Mouse (Mus musculus) forelimb bud, embryonic 11.5 days (tissue): ENCODE data around the gene Irak2.
A peak's percentile ranks its signal among the peaks of the same experiment; 100 is the strongest.
"Not testable (repeated sequence)": the region's sequence is repeated elsewhere in the genome, so short reads cannot be mapped to it uniquely, and the experiment has no call there.

ENCODE experiments used
- DNase-seq: peaks from one replicate; pipeline ENCODE4 v3.0.0-alpha.2; 2012; ENCODE audit warnings: low read depth, low spot score

The Irak2 gene

GRCm38 (mm10) chr6:113667611-113668122, 29.4 kb downstream of the Irak2 start:
- DNase-seq: no peak

DNA sequence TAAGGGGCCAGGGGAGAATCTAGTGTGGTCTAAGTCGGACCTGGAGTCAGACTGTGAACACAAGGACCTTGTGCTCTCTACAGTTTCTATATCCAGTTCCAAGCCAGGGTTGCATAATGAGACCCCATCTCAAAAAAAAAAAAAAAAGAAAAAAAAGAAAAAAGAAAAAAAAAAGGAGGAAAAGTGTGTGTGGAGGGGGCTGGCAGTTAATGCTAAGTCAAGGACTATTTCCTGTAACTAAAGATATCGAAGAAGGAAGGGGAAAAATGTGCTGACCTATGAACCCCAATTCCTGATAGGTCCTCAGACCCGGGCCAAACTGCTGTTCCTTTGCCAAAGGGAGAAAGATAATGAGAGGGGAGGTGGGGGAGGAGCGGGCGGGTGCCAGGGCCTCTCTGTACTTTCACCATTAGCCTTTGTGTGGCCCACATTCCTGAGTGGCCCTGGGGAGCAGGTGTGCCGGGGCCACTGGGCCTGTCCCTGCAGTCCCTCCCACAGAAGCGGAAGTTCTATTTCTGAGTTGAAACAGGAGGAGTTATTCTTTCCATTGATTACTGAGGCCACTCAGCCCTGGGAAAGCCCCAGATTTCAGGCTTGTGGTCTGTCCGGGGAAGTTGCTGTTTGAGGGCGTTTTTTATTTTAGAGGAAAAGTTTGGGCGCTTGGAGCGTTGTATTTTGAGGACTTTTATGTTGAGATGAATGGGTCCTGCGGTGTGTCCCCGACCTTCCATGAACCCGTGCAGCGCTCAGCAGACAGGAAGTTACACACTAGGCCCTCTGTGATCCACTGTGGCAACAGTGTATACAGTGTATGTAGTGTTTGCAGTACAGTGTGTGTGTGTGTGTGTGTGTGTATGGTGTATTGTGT, 30.3 kb downstream of the Irak2 start:
- DNase-seq: peak; percentile 25

DNA sequence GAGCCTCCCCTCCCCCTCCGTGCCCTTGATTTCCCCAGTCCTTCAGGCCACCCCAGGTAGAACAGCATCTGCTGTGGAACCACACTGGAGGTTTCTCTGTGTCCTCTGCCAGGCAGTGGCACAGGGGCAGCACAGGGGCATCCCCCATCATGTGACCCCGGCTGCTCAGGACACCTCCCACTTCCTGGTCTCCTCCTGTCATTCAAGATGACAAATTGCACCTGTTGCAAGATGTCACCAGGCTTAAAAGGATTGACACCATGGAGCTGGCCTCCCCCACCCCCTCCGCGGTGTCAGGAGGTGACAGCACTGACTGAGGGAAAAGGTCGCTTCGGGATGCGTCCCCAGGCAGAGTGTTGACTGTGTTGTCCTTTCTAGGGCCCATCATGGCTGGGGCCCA, 31.6 kb downstream of the Irak2 start:
- DNase-seq: no peak

DNA sequence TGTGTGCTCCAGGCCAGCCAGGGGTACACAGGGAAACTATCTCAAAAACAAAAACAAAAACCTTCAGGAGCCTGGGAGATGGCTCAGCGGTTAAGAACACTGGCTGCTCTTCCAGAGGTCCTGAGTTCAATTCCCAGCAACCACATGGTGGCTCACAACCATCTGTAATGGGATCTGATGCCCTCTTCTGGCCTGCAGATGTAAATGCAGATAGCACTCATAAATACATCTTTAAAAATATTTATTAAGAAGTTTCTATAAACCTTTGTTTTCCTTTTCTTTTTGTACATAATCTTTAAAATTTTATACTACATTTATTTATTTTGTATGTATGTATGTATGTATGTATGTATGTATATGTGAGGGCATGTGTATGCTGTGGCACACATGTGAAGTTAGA, 33.8 kb downstream of the Irak2 start:
- DNase-seq: not testable (repeated sequence)

- no peak for DNase-seq
Observed at GRCm38 (mm10) chr6:113672989-113673388, 34.7 kb downstream of the Irak2 start.

DNA sequence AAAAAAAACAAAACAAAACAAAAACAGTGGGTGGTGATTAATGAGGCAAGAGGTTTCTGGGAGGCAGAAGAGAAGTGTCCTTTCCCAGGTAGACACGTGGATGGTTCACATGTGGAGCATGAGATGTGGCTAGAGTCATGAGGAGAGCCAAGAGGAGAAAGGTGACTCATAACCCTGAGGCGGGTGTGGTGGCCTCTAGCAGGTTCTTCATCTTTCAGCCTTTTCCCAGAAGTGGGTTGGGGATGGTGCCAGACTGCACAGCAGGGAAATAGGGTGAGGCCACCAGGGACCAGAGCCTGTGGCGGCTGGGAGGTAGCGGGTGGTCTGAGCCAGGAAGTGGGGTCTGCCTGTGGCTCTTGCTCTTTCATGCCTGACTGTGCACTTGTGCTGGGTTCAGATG, 37.0 kb downstream of the Irak2 start:
- no peak for DNase-seq

DNA sequence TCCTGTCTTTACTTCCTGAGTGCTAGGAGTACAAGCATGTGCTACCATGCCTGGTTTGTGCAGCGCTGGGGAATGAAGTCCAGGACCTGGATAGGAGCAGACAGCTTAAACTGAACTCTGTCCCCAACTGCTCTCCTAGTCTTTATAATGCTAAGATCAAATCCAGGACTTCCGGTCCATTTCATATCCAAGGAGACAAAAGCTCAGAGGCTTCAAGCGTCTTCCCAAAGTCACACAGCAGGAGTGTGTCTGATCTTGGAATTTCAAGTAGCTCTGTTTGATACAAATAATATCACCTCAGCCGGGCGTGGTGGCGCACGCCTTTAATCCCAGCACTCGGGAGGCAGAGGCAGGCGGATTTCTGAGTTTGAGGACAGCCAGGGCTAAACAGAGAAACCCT, 37.7 kb downstream of the Irak2 start:
- DNase-seq: no peak

DNA sequence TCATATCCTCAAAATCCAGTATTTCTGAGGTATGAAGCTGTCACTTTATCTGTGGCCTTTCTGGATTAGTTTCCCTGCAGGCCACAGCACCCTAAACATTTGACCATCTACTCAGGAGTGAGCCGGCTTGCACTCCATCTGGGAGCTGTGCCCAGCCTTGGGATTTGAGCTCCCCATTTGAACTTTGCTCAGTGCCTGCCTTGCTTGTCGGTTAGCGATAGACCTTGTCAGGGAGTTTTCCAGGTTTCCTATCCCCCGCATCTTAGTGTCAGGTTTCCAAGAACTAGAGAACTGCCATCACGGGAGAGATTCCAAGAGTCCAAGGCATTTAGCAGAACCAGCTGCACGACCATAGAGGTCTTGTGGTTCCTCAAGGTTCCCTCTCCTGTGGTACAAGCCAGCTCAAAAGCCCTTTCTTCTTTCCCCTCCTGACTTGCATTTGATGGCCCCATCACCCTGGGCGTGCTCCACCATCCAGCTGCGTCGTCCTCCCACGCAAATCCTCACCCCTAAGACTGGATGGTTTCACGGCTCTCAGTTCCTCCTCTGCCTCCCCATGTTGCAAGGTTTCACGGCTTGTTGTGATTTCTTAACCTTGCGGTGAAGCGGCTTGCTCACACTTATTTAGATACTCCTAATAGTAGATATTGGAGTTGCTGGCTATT, 38.9 kb downstream of the Irak2 start:
- DNase-seq: no peak

DNA sequence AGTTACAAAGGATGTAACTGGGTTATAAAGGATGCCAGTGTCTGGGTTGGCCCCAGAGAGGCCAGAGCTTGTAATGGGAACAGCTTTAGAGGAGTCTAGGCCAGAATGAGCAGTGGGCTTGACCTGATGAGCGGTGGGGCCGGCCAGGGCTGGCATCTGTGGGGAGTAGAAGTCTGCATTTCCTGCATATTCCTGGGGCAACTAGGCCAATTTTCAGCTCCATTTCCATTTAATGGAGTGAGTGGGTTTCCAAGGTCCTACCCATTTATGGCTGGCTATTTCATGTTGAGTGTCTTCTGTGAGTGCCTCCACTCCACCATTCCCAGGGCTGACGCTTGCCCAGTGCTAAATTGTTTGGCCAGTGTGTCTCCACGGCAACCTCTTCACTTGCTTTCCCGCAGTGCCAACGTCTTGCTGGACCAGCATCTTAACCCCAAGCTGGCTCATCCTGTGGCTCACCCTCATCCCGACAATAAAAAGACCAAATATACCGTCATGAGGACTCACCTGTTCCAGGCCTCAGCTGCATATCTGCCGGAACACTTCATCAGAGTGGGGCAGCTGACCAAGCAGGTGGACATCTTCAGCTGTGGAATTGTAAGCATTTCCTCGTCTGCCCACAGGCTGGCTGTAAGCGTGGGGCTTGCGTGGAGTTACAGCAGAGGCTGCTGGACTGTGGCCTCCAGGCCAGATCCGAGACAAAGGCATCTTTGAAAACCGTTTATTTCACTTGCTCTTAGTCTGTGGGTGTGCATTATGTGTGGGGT, 40.2 kb downstream of the Irak2 start:
- no peak for DNase-seq

GRCm38 (mm10) chr6:113679993-113680566, 41.8 kb downstream of the Irak2 start:
- no peak for DNase-seq

GRCm38 (mm10) chr6:113681271-113681670, 43.0 kb downstream of the Irak2 start:
- DNase-seq: peak; percentile 71

DNA sequence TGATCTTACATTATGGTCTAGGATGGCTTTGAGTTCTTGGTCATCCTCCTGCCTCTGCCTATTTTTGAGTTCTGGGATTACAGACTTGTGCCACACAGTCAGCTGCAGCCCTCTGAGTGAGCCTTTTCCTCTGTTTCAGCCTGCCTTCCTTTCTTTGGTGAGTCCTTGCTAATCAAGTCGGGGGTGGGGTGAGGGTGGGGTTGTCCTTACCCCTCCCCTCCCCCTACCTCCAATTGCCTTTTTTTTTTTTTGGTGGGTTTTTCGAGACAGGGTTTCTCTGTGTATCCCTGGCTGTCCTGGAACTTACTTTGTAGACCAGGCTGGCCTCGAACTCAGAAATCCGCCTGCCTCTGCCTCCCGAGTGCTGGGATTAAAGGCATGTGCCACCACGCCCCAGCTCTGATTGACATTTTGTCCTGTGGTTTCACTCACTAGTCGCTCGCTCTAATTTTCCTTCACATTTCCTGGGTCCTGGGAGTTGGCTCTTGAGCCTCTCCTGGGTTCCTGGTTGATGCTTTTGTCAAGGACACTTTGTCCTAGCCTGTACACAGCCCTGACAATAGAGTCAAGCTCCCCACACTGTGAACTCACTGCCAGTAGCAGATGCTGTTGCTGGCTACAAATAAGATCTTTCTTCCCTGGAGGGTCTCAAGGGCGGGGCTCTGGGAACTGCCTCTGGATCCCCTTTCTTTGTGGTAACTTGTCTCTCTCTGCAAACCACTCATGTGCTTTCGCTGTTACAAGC, 45.0 kb downstream of the Irak2 start:
- DNase-seq: no peak

- no peak for DNase-seq
Observed at GRCm38 (mm10) chr6:113686551-113687125, 48.4 kb downstream of the Irak2 start.

DNA sequence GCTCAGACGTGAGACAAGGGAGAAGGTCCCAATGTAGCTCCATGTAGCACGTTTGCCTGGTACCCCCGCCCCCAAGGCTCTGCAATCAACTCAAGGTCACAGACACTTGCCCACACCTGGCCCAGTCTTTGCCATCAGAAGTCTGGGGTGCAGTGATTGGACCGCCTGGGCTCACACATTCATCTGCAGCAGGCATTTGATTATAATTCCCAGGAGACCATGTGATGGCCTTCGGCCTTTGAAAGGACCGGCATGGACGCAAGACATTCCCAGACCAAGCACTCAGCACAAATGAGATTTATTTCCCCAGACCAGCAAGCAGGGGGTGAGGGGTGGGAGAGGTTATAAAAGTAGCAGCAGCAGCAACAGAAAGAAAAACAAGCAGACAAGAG, 51.7 kb downstream of the Irak2 start:
- DNase-seq: peak; percentile 79

GRCm38 (mm10) chr6:113690400-113691083, 52.3 kb downstream of the Irak2 start:
- DNase-seq: peak; percentile 67

- DNase-seq: no peak
Observed at GRCm38 (mm10) chr6:113691084-113691462, 52.8 kb downstream of the Irak2 start.

DNA sequence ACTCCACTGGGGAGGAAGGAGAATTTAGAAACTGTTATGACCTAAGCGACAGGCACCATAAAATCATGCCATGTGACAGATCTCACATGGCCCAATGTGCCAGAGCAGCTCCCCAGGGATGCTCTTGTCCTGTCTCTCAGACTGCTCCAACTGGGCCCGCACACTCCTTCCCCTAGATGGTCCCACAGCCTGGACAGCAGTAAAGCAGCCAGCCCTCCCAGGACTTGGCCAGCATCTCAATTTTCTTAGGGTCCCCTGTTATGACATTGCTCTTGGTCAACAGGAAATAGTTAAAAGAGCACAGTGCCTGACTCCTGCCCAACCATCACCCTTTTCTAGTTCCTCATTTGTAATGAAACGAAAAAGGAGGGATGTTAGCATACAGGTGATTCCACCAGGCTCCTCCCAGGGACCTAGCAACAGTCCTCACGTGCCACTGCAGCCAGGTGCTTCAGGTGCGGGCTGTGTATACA, 54.4 kb downstream of the Irak2 start:
- no peak for DNase-seq

DNA sequence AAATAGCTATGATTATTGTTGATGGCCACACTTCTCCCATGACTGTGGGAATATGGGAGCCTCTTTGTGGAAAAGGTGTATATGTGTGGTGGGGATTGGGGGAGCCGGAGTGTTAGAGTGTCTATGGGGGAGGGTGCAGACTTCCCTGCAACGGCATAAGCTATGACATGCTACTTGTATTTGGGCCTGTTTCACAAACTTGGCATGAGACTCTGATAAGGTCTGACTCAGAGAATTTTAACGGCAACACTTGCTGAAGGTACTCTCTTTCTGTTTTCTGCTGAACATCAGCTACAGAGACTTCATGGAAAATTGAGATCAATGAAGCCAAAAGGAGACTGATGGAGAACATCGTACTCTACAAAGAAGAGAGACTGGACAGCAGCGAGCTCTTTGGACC, 55.1 kb downstream of the Irak2 start:
- DNase-seq: no peak

GRCm38 (mm10) chr6:113695203-113695602, 56.9 kb downstream of the Irak2 start:
- DNase-seq: no peak

DNA sequence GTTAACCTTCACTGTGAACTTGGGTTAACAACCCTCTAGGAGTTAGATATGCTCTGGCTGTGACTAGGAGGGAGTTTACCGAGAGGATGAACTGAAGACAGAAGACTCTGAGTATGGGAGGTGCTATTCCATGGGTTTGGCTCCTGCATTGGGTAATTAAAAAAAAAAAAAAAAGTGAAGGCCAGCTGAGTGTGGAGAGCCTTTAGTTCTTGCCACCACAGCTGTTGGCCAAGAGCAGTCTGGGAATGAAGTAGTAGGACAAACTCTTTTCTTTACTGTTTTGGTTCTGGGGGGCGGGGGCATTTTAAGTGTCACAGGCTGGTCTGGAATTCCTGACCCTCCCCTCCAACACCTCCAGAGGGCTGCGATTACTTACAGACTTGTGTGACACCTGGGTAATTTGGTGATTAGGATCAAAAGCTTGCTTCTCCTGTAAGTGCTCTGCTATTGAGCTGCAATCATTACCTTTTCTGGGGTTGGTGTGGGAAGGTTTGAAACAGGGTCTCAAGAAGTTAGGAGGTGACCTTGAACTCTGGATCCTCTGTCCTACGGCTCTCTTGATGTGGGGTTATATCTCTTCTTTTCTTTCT, 57.6 kb downstream of the Irak2 start:
- peak; percentile 13 for DNase-seq
